In the genomic region with DNA sequence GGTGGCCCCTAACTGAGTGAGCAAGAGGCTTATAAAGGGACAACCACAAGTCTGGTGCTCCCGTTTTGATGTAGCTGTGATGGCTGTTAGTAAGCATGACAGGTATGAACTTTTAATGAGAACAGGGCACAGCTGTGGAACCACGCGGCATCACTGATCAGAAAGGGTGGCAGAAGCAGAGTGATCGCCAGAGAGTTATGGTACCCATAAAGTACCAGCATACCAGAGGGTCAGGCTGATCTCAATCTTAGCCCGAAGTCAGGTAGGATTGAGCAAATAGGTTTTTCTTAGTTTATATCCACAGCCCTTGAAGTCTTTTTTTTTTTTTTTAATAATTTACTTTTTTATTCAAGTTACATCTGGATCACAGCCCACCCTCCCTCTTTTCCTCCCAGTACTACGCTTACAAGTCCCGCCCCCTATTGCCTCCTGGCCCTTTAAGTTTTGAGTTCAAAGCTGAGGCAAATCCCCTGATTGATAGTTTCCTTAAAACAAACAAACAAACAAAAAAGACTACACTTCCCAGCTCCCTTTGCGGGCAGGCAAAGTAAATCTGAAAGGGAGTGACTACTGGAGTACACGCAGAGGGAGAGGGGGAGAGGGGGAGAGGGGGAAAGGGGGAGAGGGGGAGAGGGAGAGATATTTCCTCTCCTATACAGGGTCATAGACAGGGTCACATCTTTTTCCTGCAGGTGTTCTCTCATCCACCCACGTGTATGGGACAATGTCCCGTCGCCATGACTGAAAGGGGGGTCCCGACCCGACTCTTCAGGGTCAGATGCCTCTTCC, we compare ENCODE assay signal across 9 mouse cellular contexts. TPM values are rescaled to one million over a fixed set of nuclear protein-coding genes. Genes with fewer than 3 reads are reported as not detected.
DNase-seq lines count a peak whose midpoint lies in the region; ATAC-seq and TF ChIP-seq lines count a peak whose summit lies in the region.
"Had no signal": no experiment of that assay in that cellular context is flagged by ENCODE, and none has a peak within 500 bp of the region (broad histone marks: within the 10 kb centered on the region; RNA-seq: fewer than 3 reads in every experiment).

No protein-coding gene starts in this region.

- H3K4me2 ChIP-seq in kidney, embryonic 16.5 days (replicated peaks; ENCODE audit: low read depth, low read length) = peak overlapping the region; percentile 61
- H3K4me2 ChIP-seq in intestine, postnatal 0 days (replicated peaks; ENCODE audit: low read depth) = peak overlapping the region; percentile 77
- H3K4me2 ChIP-seq in midbrain, postnatal 0 days (ENCODE audit: low read depth, low read length, poor library complexity, severe bottlenecking) = peak overlapping the region; percentile 91

- 20% methylated on average over 13 of the region's 14 CpGs for WGBS in kidney, embryonic 16.5 days
- 32% methylated on average over 14 of the region's 14 CpGs for WGBS in forebrain, embryonic 10.5 days
- WGBS in intestine, postnatal 0 days = 32% methylated on average over 14 of the region's 14 CpGs
- 27% methylated on average over 13 of the region's 14 CpGs for WGBS in midbrain, postnatal 0 days

- H3K9ac ChIP-seq in kidney, embryonic 16.5 days (replicated peaks; ENCODE audit: low read length) = peak overlapping the region; percentile 42; the same call in 1 of the 2 replicates
- no peak overlapping the region for H3K9ac ChIP-seq in intestine, postnatal 0 days (ENCODE audit: low read depth, low read length)
- no peak overlapping the region; the same call in 1 of the 2 replicates for H3K9ac ChIP-seq in midbrain, postnatal 0 days (replicated peaks; ENCODE audit: low read length, poor library complexity, severe bottlenecking)

- no peak for TF ChIP-seq CTCF in intestine, postnatal 0 days (IDR thresholded peaks at IDR 0.05; ENCODE audit: low read depth)
- TF ChIP-seq CTCF in midbrain, postnatal 0 days (IDR thresholded peaks at IDR 0.05) = no peak

- H3K9me3 ChIP-seq in kidney, embryonic 16.5 days (ENCODE audit: low read length) = no peaks in the 10 kb centered on the region; the same call in 1 of the 2 replicates
- H3K9me3 ChIP-seq in forebrain, embryonic 10.5 days = peaks cover 8% of the 10 kb centered on the region
- H3K9me3 ChIP-seq in intestine, postnatal 0 days (ENCODE audit: control insufficient read depth) = 0 out of 2 replicates have a peak, but pooled peaks cover 6% of the 10 kb centered on the region
- H3K9me3 ChIP-seq in midbrain, postnatal 0 days (ENCODE audit: low read length) = no peaks in the 10 kb centered on the region

- peak; percentile 64 for ATAC-seq in kidney, embryonic 16.5 days (ENCODE audit: low FRiP score, low TSS enrichment)
- no peak for ATAC-seq in intestine, postnatal 0 days
- ATAC-seq in midbrain, postnatal 0 days (ENCODE audit: low FRiP score) = peak; percentile 50

- peak overlapping the region; percentile 37 for H3K4me3 ChIP-seq in kidney, embryonic 16.5 days (ENCODE audit: low read length)
- peak overlapping the region; percentile 56 for H3K4me3 ChIP-seq in forebrain, embryonic 10.5 days
- peak overlapping the region; percentile 34 for H3K4me3 ChIP-seq in intestine, postnatal 0 days (ENCODE audit: low read depth, low read length)
- H3K4me3 ChIP-seq in midbrain, postnatal 0 days (ENCODE audit: low read depth, low read length) = peak overlapping the region; percentile 41

- H3K27ac ChIP-seq in kidney, embryonic 16.5 days (ENCODE audit: low read length) = no peak overlapping the region
- peak overlapping the region; percentile 67; the same call in 1 of the 2 replicates for H3K27ac ChIP-seq in forebrain, embryonic 10.5 days
- H3K27ac ChIP-seq in intestine, postnatal 0 days (ENCODE audit: low read depth, low read length) = no peak overlapping the region
- no peak overlapping the region for H3K27ac ChIP-seq in midbrain, postnatal 0 days (ENCODE audit: low read depth, low read length)

- H3K36me3 ChIP-seq in kidney, embryonic 16.5 days (ENCODE audit: insufficient read depth, low read length) = no peaks in the 10 kb centered on the region
- no peaks in the 10 kb centered on the region for H3K36me3 ChIP-seq in forebrain, embryonic 10.5 days (replicated peaks)
- H3K36me3 ChIP-seq in intestine, postnatal 0 days (ENCODE audit: control insufficient read depth, insufficient read depth) = no peaks in the 10 kb centered on the region
- no peaks in the 10 kb centered on the region for H3K36me3 ChIP-seq in midbrain, postnatal 0 days (ENCODE audit: insufficient read depth, low read length)

- peaks cover 7% of the 10 kb centered on the region; the same call in 1 of the 2 replicates for H3K4me1 ChIP-seq in kidney, embryonic 16.5 days (ENCODE audit: insufficient read depth, low read length)
- peaks cover 11% of the 10 kb centered on the region for H3K4me1 ChIP-seq in forebrain, embryonic 10.5 days
- H3K4me1 ChIP-seq in intestine, postnatal 0 days (replicated peaks; ENCODE audit: control insufficient read depth, insufficient read depth, low read length) = peaks cover 2% of the 10 kb centered on the region; the same call in 1 of the 2 replicates
- H3K4me1 ChIP-seq in midbrain, postnatal 0 days (ENCODE audit: insufficient read depth, low read length) = no peaks in the 10 kb centered on the region

- no peaks in the 10 kb centered on the region for H3K27me3 ChIP-seq in kidney, embryonic 16.5 days (ENCODE audit: insufficient read depth, low read length)
- no peaks in the 10 kb centered on the region for H3K27me3 ChIP-seq in forebrain, embryonic 10.5 days (ENCODE audit: poor library complexity, severe bottlenecking)
- no peaks in the 10 kb centered on the region for H3K27me3 ChIP-seq in intestine, postnatal 0 days (replicated peaks; ENCODE audit: control insufficient read depth, insufficient read depth, low read length)
- no peaks in the 10 kb centered on the region for H3K27me3 ChIP-seq in midbrain, postnatal 0 days (ENCODE audit: insufficient read depth, low read length)
- H3K27me3 ChIP-seq: Patski had no signal

- no peak for DNase-seq in kidney, adult 18-20 months
- no peak for DNase-seq in forebrain, embryonic 10.5 days (ENCODE audit: extremely low spot score, low spot score)
- no peak for DNase-seq in midbrain, postnatal 0 days (ENCODE audit: low spot score)
- DNase-seq in adrenal gland, adult 2 months = no peak
- no peak for DNase-seq in left cerebral cortex, adult 9 months (ENCODE audit: low spot score in 2 of 2)
- DNase-seq in right cerebral cortex, adult 18-20 months = no peak

RNA-seq across cellular contexts. Expression of a gene that starts 1.1 kb away (rescaled TPM):
- polyA plus RNA-seq in kidney, embryonic 16.5 days (2015; fragmentation: Nextera tagmentation; extraction: Ambion mirVana) = 1.8 TPM in 2 replicates
- polyA plus RNA-seq in forebrain, embryonic 10.5 days (2016; fragmentation: Nextera tagmentation; extraction: Ambion mirVana) = 0.93 and 1.0 TPM in 2 replicates
- polyA plus RNA-seq in intestine, postnatal 0 days (2015; fragmentation: Nextera tagmentation; extraction: Ambion mirVana) = 141 and 155 TPM in 2 replicates
- 17.3 and 18.2 TPM in 2 replicates for total RNA-seq in midbrain, postnatal 0 days (2014; rRNA removed)
- polyA plus RNA-seq in midbrain, postnatal 0 days (2015; fragmentation: Nextera tagmentation; extraction: Ambion mirVana) = 26.8 and 27.1 TPM in 2 replicates
- 1 to 10 TPM; 1.2 TPM for total RNA-seq in adrenal gland, adult 2 months (2021)
- polyA plus RNA-seq in adrenal gland, adult 2 months (2012; rRNA removed) = 3.6 and 5.2 TPM in 2 replicates

RNA-seq across cellular contexts. Expression of a gene that starts 32.4 kb away (rescaled TPM):
- polyA plus RNA-seq in kidney, embryonic 16.5 days (2015; fragmentation: Nextera tagmentation; extraction: Ambion mirVana) = 1.4 and 1.6 TPM in 2 replicates
- polyA plus RNA-seq in forebrain, embryonic 10.5 days (2016; fragmentation: Nextera tagmentation; extraction: Ambion mirVana) = not detected in 2 replicates
- 0.72 and 1.4 TPM in 2 replicates for polyA plus RNA-seq in intestine, postnatal 0 days (2015; fragmentation: Nextera tagmentation; extraction: Ambion mirVana)
- 2.0 and 3.3 TPM in 2 replicates for total RNA-seq in midbrain, postnatal 0 days (2014; rRNA removed)
- polyA plus RNA-seq in midbrain, postnatal 0 days (2015; fragmentation: Nextera tagmentation; extraction: Ambion mirVana) = 0.64 and 0.93 TPM in 2 replicates
- total RNA-seq in adrenal gland, adult 2 months (2021) = 1 to 10 TPM; 7.0 to 7.5 TPM
- polyA plus RNA-seq in adrenal gland, adult 2 months (2012; rRNA removed) = 4.6 and 4.9 TPM in 2 replicates

RNA-seq across cellular contexts. Expression of a gene that starts 38.0 kb away (rescaled TPM):
- 30.8 and 31.7 TPM in 2 replicates for polyA plus RNA-seq in kidney, embryonic 16.5 days (2015; fragmentation: Nextera tagmentation; extraction: Ambion mirVana)
- 30.0 and 31.0 TPM in 2 replicates for polyA plus RNA-seq in forebrain, embryonic 10.5 days (2016; fragmentation: Nextera tagmentation; extraction: Ambion mirVana)
- polyA plus RNA-seq in intestine, postnatal 0 days (2015; fragmentation: Nextera tagmentation; extraction: Ambion mirVana) = 13.5 and 15.1 TPM in 2 replicates
- 21.3 and 25.5 TPM in 2 replicates for total RNA-seq in midbrain, postnatal 0 days (2014; rRNA removed)
- polyA plus RNA-seq in midbrain, postnatal 0 days (2015; fragmentation: Nextera tagmentation; extraction: Ambion mirVana) = 29.5 and 35.2 TPM in 2 replicates
- 10 to 100 TPM in 1 of 2 experiments, 1 to 10 TPM in 1; 10.0 to 10.1 TPM for total RNA-seq in adrenal gland, adult 2 months (2021)
- polyA plus RNA-seq in adrenal gland, adult 2 months (2012; rRNA removed) = 28.5 and 30.2 TPM in 2 replicates

RNA-seq across cellular contexts. Expression of a gene that starts 50.8 kb away (rescaled TPM):
- not detected in 2 replicates for polyA plus RNA-seq in kidney, embryonic 16.5 days (2015; fragmentation: Nextera tagmentation; extraction: Ambion mirVana)
- 0.09 TPM in 1 of 2 replicates, not detected in the other for polyA plus RNA-seq in forebrain, embryonic 10.5 days (2016; fragmentation: Nextera tagmentation; extraction: Ambion mirVana)
- not detected in 2 replicates for polyA plus RNA-seq in intestine, postnatal 0 days (2015; fragmentation: Nextera tagmentation; extraction: Ambion mirVana)
- not detected in 2 replicates for total RNA-seq in midbrain, postnatal 0 days (2014; rRNA removed)
- not detected in 2 replicates for polyA plus RNA-seq in midbrain, postnatal 0 days (2015; fragmentation: Nextera tagmentation; extraction: Ambion mirVana)
- not detected for total RNA-seq in adrenal gland, adult 2 months (2021)
- not detected in 2 replicates for polyA plus RNA-seq in adrenal gland, adult 2 months (2012; rRNA removed)
- polyA plus RNA-seq: Patski had no signal

RNA-seq across cellular contexts. Expression of a gene that starts 53.5 kb away (rescaled TPM):
- polyA plus RNA-seq in kidney, embryonic 16.5 days (2015; fragmentation: Nextera tagmentation; extraction: Ambion mirVana) = 0.67 and 0.77 TPM in 2 replicates
- 2.2 and 2.9 TPM in 2 replicates for polyA plus RNA-seq in forebrain, embryonic 10.5 days (2016; fragmentation: Nextera tagmentation; extraction: Ambion mirVana)
- 0.18 and 0.24 TPM in 2 replicates for polyA plus RNA-seq in intestine, postnatal 0 days (2015; fragmentation: Nextera tagmentation; extraction: Ambion mirVana)
- 20.9 and 26.5 TPM in 2 replicates for total RNA-seq in midbrain, postnatal 0 days (2014; rRNA removed)
- polyA plus RNA-seq in midbrain, postnatal 0 days (2015; fragmentation: Nextera tagmentation; extraction: Ambion mirVana) = 8.7 and 10.1 TPM in 2 replicates
- total RNA-seq in adrenal gland, adult 2 months (2021) = 1 to 10 TPM; 3.5 to 4.6 TPM
- 1.7 and 1.9 TPM in 2 replicates for polyA plus RNA-seq in adrenal gland, adult 2 months (2012; rRNA removed)
